Mouse (Mus musculus): ENCODE measurements around the gene Mrpl21.

Gene Mrpl21

GRCm38 (mm10) chr19:3282572-3283467 lies at the start of gene Mrpl21, which contains the start of gene Ighmbp2:
Gene Mrpl21 (plus strand): TSS chr19:3282901.
Gene Ighmbp2 (minus strand): TSS chr19:3283017.
- in situ Hi-C loops (cut with MboI; ENCODE audit: unreplicated experiment in 2 of 2) = no loop called here

GRCm38 (mm10) chr19:3260016-3260415 lies 22.7 kb upstream of the Mrpl21 start:
- in situ Hi-C loops (cut with MboI; ENCODE audit: unreplicated experiment in 2 of 2) = no loop called here

GRCm38 (mm10) chr19:3260591-3260990 lies 22.1 kb upstream of the Mrpl21 start:
- in situ Hi-C loops (cut with MboI; ENCODE audit: unreplicated experiment in 2 of 2) = no loop called here

GRCm38 (mm10) chr19:3261336-3261735 lies 21.4 kb upstream of the Mrpl21 start:
- in situ Hi-C loops (cut with MboI; ENCODE audit: unreplicated experiment in 2 of 2) = no loop called here

- in situ Hi-C loops (cut with MboI; ENCODE audit: unreplicated experiment in 2 of 2) = no loop called here
These were observed 20.8 kb upstream of the Mrpl21 start for GRCm38 (mm10) chr19:3261764-3262525.

GRCm38 (mm10) chr19:3264348-3264747 lies 18.4 kb upstream of the Mrpl21 start:
- in situ Hi-C loops (cut with MboI; ENCODE audit: unreplicated experiment in 2 of 2) = no loop called here

GRCm38 (mm10) chr19:3265180-3265579 lies 17.5 kb upstream of the Mrpl21 start:
- in situ Hi-C loops (cut with MboI; ENCODE audit: unreplicated experiment in 2 of 2) = no loop called here

- in situ Hi-C loops (cut with MboI; ENCODE audit: unreplicated experiment in 2 of 2) = no loop called here
These were observed 16.6 kb upstream of the Mrpl21 start for GRCm38 (mm10) chr19:3266136-3266535.

GRCm38 (mm10) chr19:3266676-3267075 lies 16.0 kb upstream of the Mrpl21 start:
- in situ Hi-C loops (cut with MboI; ENCODE audit: unreplicated experiment in 2 of 2) = no loop called here

GRCm38 (mm10) chr19:3267340-3267739 lies 15.4 kb upstream of the Mrpl21 start:
- in situ Hi-C loops (cut with MboI; ENCODE audit: unreplicated experiment in 2 of 2) = no loop called here

GRCm38 (mm10) chr19:3268218-3268980 lies 14.3 kb upstream of the Mrpl21 start:
- in situ Hi-C loops (cut with MboI; ENCODE audit: unreplicated experiment in 2 of 2) = no loop called here

- in situ Hi-C loops (cut with MboI; ENCODE audit: unreplicated experiment in 2 of 2) = no loop called here
These were observed 13.4 kb upstream of the Mrpl21 start for GRCm38 (mm10) chr19:3269279-3269678.

- in situ Hi-C loops (cut with MboI; ENCODE audit: unreplicated experiment in 2 of 2) = no loop called here
These were observed 12.9 kb upstream of the Mrpl21 start for GRCm38 (mm10) chr19:3269803-3270202.

- in situ Hi-C loops (cut with MboI; ENCODE audit: unreplicated experiment in 2 of 2) = no loop called here
These were observed 11.3 kb upstream of the Mrpl21 start for GRCm38 (mm10) chr19:3271366-3271765.

- in situ Hi-C loops (cut with MboI; ENCODE audit: unreplicated experiment in 2 of 2) = no loop called here
These were observed 9.4 kb upstream of the Mrpl21 start for GRCm38 (mm10) chr19:3273331-3273730.

GRCm38 (mm10) chr19:3275744-3276365 lies 6.8 kb upstream of the Mrpl21 start:
- in situ Hi-C loops (cut with MboI; ENCODE audit: unreplicated experiment in 2 of 2) = no loop called here

GRCm38 (mm10) chr19:3281886-3282285 lies 815 bp upstream of the Mrpl21 start:
- in situ Hi-C loops (cut with MboI; ENCODE audit: unreplicated experiment in 2 of 2) = no loop called here

- in situ Hi-C loops (cut with MboI; ENCODE audit: unreplicated experiment in 2 of 2) = no loop called here
These were observed 6.3 kb downstream of the Mrpl21 start for GRCm38 (mm10) chr19:3289006-3289405.

- in situ Hi-C loops (cut with MboI; ENCODE audit: unreplicated experiment in 2 of 2) = loop anchor here (5.0 to 10.0 kb wide), 3 partner anchors 155 to 423 kb away; no protein-coding TSS in a partner anchor
These were observed 9.3 kb downstream of the Mrpl21 start for GRCm38 (mm10) chr19:3292028-3292427.

GRCm38 (mm10) chr19:3292993-3293392 lies 10.3 kb downstream of the Mrpl21 start:
- in situ Hi-C loops (cut with MboI; ENCODE audit: unreplicated experiment in 2 of 2) = loop anchor here (5.0 to 10.0 kb wide), 3 partner anchors 154 to 422 kb away; no protein-coding TSS in a partner anchor
